Mouse (Mus musculus): ENCODE data around the gene Myo3b. TPM values are rescaled to one million over a fixed set of nuclear protein-coding genes. Genes with fewer than 3 reads are reported as not detected.

Myo3b gene
- total and polyA plus RNA-seq, 3 experiments: 0.08 TPM; not detected in 2

GRCm38 (mm10) chr2:70415521-70415920 lies 376.6 kb downstream of the Myo3b start:
- DNase-seq: no peak
- H3K4me1 ChIP-seq (ENCODE audit: control insufficient read depth, insufficient read depth, low read length): no peaks in the 10 kb centered on the region
- H3K9ac ChIP-seq (ENCODE audit: low read depth, low read length): no peak overlapping the region
- no peaks in the 10 kb centered on the region for H3K27me3 ChIP-seq (ENCODE audit: control insufficient read depth, insufficient read depth, low read length)
- H3K27ac ChIP-seq: no peak overlapping the region
- WGBS: 91% methylated on average over 1 of the region's 1 CpGs
- TF ChIP-seq POLR2A (IDR thresholded peaks at IDR 0.05; ENCODE audit: insufficient read depth, low read depth, low read length) (no peak), CTCF (IDR thresholded peaks at IDR 0.05) (no peak), EP300 (IDR thresholded peaks at IDR 0.05; ENCODE audit: insufficient read depth, low read depth, low read length) (no peak)
- intact Hi-C loops (cut with DNase I): no loop called here
- no peaks in the 10 kb centered on the region for H3K79me2 ChIP-seq (replicated peaks; ENCODE audit: control insufficient read depth, insufficient read depth, low read length)
- no peaks in the 10 kb centered on the region for H3K36me3 ChIP-seq (ENCODE audit: control insufficient read depth, insufficient read depth, low read length)
- H3K4me3 ChIP-seq: no peak overlapping the region

GRCm38 (mm10) chr2:70419336-70419735 lies 380.4 kb downstream of the Myo3b start:
- TF ChIP-seq CTCF (IDR thresholded peaks at IDR 0.05) (no peak), POLR2A (IDR thresholded peaks at IDR 0.05; ENCODE audit: insufficient read depth, low read depth, low read length) (no peak), EP300 (IDR thresholded peaks at IDR 0.05; ENCODE audit: insufficient read depth, low read depth, low read length) (no peak)
- Histone ChIP-seq H3K79me2 (replicated peaks; ENCODE audit: control insufficient read depth, insufficient read depth, low read length) (no peaks in the 10 kb centered on the region), H3K36me3 (ENCODE audit: control insufficient read depth, insufficient read depth, low read length) (no peaks in the 10 kb centered on the region), H3K27me3 (ENCODE audit: control insufficient read depth, insufficient read depth, low read length) (no peaks in the 10 kb centered on the region), H3K4me3 (no peak overlapping the region), H3K9ac (ENCODE audit: low read depth, low read length) (no peak overlapping the region), H3K4me1 (ENCODE audit: control insufficient read depth, insufficient read depth, low read length) (no peaks in the 10 kb centered on the region), H3K27ac (no peak overlapping the region)
- no peak for DNase-seq
- intact Hi-C loops (cut with DNase I): no loop called here
- 59% methylated on average over 6 of the region's 6 CpGs for WGBS

- intact Hi-C loops (cut with DNase I): no loop called here
- DNase-seq: no peak
- H3K4me3 ChIP-seq: no peak overlapping the region
- no peak overlapping the region for H3K27ac ChIP-seq
- no peaks in the 10 kb centered on the region for H3K4me1 ChIP-seq (ENCODE audit: control insufficient read depth, insufficient read depth, low read length)
- H3K27me3 ChIP-seq (ENCODE audit: control insufficient read depth, insufficient read depth, low read length): no peaks in the 10 kb centered on the region
- H3K9ac ChIP-seq (ENCODE audit: low read depth, low read length): no peak overlapping the region
- no peaks in the 10 kb centered on the region for H3K36me3 ChIP-seq (ENCODE audit: control insufficient read depth, insufficient read depth, low read length)
- no peak for TF ChIP-seq CTCF (IDR thresholded peaks at IDR 0.05)
- no peak for TF ChIP-seq POLR2A (IDR thresholded peaks at IDR 0.05; ENCODE audit: insufficient read depth, low read depth, low read length)
- no peak for TF ChIP-seq EP300 (IDR thresholded peaks at IDR 0.05; ENCODE audit: insufficient read depth, low read depth, low read length)
- WGBS: 39% methylated on average over 13 of the region's 13 CpGs
- no peaks in the 10 kb centered on the region for H3K79me2 ChIP-seq (replicated peaks; ENCODE audit: control insufficient read depth, insufficient read depth, low read length)
Observed at GRCm38 (mm10) chr2:70421144-70421874, 382.4 kb downstream of the Myo3b start.

GRCm38 (mm10) chr2:70425611-70426010 lies 386.7 kb downstream of the Myo3b start:
- Histone ChIP-seq H3K27ac (no peak overlapping the region), H3K9ac (ENCODE audit: low read depth, low read length) (no peak overlapping the region), H3K36me3 (ENCODE audit: control insufficient read depth, insufficient read depth, low read length) (no peaks in the 10 kb centered on the region), H3K27me3 (ENCODE audit: control insufficient read depth, insufficient read depth, low read length) (no peaks in the 10 kb centered on the region), H3K79me2 (replicated peaks; ENCODE audit: control insufficient read depth, insufficient read depth, low read length) (no peaks in the 10 kb centered on the region), H3K4me3 (no peak overlapping the region), H3K4me1 (ENCODE audit: control insufficient read depth, insufficient read depth, low read length) (no peaks in the 10 kb centered on the region)
- intact Hi-C loops (cut with DNase I): no loop called here
- TF ChIP-seq POLR2A (IDR thresholded peaks at IDR 0.05; ENCODE audit: insufficient read depth, low read depth, low read length) (no peak), CTCF (IDR thresholded peaks at IDR 0.05) (no peak)
- no peak for DNase-seq
- 60% methylated on average over 11 of the region's 11 CpGs for WGBS

GRCm38 (mm10) chr2:70443035-70443434 lies 404.1 kb downstream of the Myo3b start:
- no peak for TF ChIP-seq EP300 (IDR thresholded peaks at IDR 0.05; ENCODE audit: insufficient read depth, low read depth, low read length)
- TF ChIP-seq POLR2A (IDR thresholded peaks at IDR 0.05; ENCODE audit: insufficient read depth, low read depth, low read length): no peak
- no peak for TF ChIP-seq CTCF (IDR thresholded peaks at IDR 0.05)
- Histone ChIP-seq H3K9ac (ENCODE audit: low read depth, low read length) (no peak overlapping the region), H3K36me3 (ENCODE audit: control insufficient read depth, insufficient read depth, low read length) (no peaks in the 10 kb centered on the region), H3K4me3 (no peak overlapping the region), H3K79me2 (replicated peaks; ENCODE audit: control insufficient read depth, insufficient read depth, low read length) (no peaks in the 10 kb centered on the region), H3K27ac (no peak overlapping the region), H3K4me1 (ENCODE audit: control insufficient read depth, insufficient read depth, low read length) (no peaks in the 10 kb centered on the region), H3K27me3 (ENCODE audit: control insufficient read depth, insufficient read depth, low read length) (peaks cover 2% of the 10 kb centered on the region)
- intact Hi-C loops (cut with DNase I): no loop called here
- DNase-seq: no peak
- 13% methylated on average over 4 of the region's 4 CpGs for WGBS

- intact Hi-C loops (cut with DNase I): no loop called here
- Histone ChIP-seq H3K4me1 (ENCODE audit: control insufficient read depth, insufficient read depth, low read length) (no peaks in the 10 kb centered on the region), H3K9ac (ENCODE audit: low read depth, low read length) (no peak overlapping the region), H3K4me3 (no peak overlapping the region), H3K36me3 (ENCODE audit: control insufficient read depth, insufficient read depth, low read length) (no peaks in the 10 kb centered on the region), H3K27me3 (ENCODE audit: control insufficient read depth, insufficient read depth, low read length) (peaks cover 2% of the 10 kb centered on the region), H3K79me2 (replicated peaks; ENCODE audit: control insufficient read depth, insufficient read depth, low read length) (no peaks in the 10 kb centered on the region), H3K27ac (no peak overlapping the region)
- TF ChIP-seq CTCF (IDR thresholded peaks at IDR 0.05): no peak
- TF ChIP-seq EP300 (IDR thresholded peaks at IDR 0.05; ENCODE audit: insufficient read depth, low read depth, low read length): no peak
- no peak for TF ChIP-seq POLR2A (IDR thresholded peaks at IDR 0.05; ENCODE audit: insufficient read depth, low read depth, low read length)
- no peak for DNase-seq
- WGBS: 18% methylated on average over 7 of the region's 7 CpGs
Observed at GRCm38 (mm10) chr2:70444141-70444540, 405.2 kb downstream of the Myo3b start.

Measured in heart, adult 2 months (tissue).